Mouse (Mus musculus) ZHBTc4 (cell line): ENCODE measurements at regions not wholly inside any gene's neighbourhood (a gene's known extent, or its start where the extent isn't known, plus 50 kb on each side); places are given as distances from the start of the nearest gene placed in this dataset.
A peak's percentile ranks its signal among the peaks of the same experiment; 100 is the strongest.

Experiments
- DNase-seq: peaks from one replicate; pipeline ENCODE4 v3.0.0-alpha.2; 2011; ENCODE audit warnings: low read depth, low spot score

DNA sequence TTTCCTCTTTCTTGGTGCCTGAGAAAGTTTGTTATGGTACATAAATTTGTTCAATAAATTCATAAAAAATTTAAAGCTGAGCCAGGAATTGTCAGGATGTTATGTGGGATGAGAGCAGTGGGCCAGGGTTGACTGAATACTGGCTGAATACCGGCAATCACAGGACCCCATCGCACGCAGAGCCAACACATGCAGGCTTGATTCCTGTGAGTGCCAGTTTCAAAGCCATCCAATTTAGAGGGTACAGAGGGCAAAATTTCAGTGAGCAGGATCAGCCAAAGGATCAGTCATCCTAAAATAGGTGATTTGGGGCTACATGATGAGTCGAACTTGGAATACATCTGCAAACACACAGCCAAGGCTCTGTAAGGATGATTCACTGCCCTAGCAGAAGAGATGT is 583.6 kb upstream of the Nectin3 start:
- no peak for DNase-seq

DNA sequence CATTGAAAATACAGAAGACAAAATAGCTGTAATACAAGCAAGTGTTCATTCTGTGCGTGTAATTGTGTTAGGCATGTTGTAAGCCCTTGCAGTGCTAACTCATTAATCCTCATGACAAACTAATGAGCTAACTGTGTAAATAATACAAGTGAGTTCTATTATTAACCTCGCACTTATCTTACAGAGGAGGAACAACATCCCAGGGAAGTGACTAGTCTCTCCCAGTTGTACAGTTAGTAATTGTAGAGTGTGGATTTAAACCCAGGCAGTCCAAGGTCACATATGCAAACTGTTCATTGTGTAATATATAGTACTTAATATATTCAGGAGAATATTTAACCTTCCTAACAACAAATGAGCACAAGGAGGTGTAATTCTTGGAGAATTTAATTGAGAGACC is 582.0 kb upstream of the Nectin3 start:
- no peak for DNase-seq

GRCm38 (mm10) chr16:47059293-47059963 is 561.1 kb upstream of the Nectin3 start:
- no peak for DNase-seq

- DNase-seq: no peak
These were observed 560.5 kb upstream of the Nectin3 start for GRCm38 (mm10) chr16:47058811-47059210.

GRCm38 (mm10) chr16:47025971-47026370 is 527.6 kb upstream of the Nectin3 start:
- no peak for DNase-seq

- no peak for DNase-seq
These were observed 519.2 kb upstream of the Nectin3 start for GRCm38 (mm10) chr16:47017486-47017885.

GRCm38 (mm10) chr16:46982910-46983600 is 484.7 kb upstream of the Nectin3 start:
- no peak for DNase-seq

- DNase-seq: no peak
These were observed 484.1 kb upstream of the Nectin3 start for GRCm38 (mm10) chr16:46982272-46982909.

GRCm38 (mm10) chr16:46965741-46966140 is 467.4 kb upstream of the Nectin3 start:
- no peak for DNase-seq

DNA sequence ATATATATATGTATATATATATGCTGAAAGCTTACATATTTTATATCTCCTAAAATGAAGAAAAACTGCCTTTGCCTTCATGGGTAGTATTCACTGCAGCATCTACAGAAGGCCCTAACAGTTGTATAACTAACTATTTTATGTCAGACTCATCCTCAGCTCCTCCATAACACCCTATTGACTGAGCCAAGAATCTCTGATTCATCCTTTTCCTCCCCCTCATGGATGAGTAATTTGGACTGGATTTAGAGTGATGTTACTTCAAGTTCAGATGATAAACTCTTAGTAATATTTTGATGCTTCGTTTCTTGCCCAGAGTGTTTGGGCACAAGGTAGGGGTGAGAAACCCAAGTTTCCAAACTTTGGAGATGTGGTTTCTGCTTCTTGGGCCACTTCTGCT is 458.7 kb upstream of the Nectin3 start:
- no peak for DNase-seq

DNA sequence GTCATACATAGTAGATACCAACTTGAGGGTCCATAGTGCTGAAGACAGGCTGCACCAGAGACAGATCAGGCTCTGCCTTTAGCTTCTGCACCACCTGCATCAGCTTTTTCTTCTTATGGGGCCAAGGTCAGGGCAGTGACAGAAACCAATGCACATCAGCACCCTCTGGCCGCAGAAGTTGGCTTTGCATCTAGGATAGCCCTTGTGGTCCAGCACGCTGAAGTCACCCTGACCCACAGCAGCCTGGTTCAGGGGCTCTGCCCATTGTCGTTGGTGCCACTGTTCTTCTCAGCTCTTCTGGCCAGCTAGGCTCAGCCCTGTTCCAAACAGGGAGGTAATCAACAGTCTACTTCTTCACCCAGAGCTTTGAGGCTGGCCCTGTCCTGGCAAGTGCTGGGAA is 427.7 kb upstream of the Nectin3 start:
- DNase-seq: peak; percentile 18

DNA sequence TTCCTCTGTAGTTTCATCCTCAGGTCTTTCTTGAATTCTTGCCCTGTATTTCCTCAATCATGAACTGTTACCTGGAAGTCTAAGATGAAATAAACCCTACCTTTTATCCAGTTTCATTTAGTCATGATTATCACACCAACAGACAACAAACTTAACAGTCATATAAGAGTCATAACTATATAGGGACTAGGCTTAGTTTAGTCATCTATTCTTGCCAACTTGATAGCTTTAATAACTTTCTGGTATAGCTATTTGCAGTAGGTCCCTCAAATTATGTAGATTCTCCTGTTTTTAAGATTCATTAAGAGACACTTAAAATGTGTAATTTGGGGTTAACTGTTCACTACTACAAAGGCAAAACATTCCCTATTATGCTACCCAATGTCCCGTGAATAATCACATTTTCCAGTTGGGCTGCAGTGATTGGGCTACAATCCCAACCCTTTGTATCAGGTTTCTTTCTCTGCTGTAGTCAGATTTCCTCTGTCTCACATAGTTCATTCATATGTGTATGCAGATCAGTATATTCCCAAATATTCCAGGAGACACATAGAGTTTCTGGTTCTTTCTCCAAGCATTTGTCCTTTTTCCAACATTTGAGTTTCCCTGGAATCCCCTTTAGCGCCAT is 396.4 kb upstream of the Nectin3 start:
- no peak for DNase-seq

DNA sequence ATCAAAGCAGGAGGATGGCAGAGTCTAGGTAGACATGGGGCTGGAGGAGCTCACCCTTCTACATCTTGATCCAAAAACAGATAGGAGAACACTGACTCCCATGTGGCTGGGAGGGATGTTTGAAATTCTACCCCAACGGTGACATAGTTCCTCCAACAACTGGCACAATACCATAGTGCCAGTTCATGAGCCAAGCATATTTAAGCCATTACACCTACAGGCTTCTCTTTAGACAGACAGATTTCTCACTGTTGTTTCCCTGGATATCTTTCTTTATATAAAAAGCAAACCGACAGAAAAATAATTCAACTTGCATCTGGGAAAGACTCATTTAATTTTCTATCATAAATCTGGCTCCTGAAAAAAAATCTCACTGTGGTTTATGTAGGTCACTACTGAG is 380.4 kb upstream of the Nectin3 start:
- no peak for DNase-seq

DNA sequence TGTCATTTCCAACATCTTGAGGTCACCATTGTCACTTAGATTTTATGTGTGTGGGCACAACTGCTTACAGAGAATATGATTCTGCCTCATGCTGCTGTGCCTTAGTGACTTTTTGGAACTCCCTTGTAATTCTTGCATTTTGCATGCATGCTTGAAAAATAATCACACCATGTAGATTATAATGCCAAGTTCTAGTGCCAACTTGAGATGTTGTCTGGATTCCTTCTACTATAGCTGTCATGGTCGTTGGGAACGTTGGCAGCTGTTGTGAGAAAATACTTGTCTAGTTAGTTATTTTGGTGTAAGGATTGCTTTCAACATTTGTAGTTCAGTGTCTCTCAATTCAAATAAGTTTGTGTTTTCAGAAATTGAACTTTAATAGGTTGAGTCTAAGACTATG is 365.6 kb upstream of the Nectin3 start:
- no peak for DNase-seq

DNA sequence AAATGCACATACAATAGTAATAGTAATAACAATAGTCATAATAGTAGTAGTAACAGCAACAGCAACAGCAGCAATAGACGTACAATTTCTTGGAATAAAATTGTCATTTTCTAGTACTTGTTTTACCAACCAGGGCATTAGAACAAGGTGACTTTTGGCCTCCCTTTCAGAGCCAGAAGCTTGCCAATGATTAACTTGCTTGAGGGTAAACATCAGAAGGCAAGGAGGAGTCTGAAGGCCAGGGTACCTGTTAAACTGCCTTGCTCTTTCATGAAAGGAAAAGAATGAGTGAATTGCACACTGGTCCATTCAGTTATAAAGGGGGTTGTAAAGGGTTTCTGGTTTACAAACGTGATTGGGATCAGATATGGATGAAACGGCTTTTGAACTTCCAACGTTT is 351.2 kb upstream of the Nectin3 start:
- DNase-seq: no peak

DNA sequence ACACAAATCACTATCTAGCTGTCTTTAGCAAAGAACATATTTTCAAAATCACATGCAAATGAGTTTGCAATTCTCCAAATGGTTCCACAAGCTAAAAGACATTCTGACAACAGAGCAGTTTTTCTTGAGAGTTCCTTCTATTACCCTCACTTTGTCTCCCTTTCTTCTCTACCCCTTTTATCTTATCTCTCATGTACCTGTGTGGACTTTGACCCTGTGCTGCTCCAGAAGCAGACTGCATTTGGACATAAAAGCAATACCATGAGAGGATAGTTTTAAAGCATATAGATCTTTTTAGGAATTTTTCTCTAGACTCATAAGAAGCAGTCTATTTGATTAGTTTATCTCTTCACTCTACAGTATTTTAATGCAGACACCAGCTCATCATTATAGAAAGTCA is 350.4 kb upstream of the Nectin3 start:
- DNase-seq: no peak

- no peak for DNase-seq
These were observed 349.5 kb upstream of the Nectin3 start for GRCm38 (mm10) chr16:46847707-46848356.

- no peak for DNase-seq
These were observed 342.9 kb upstream of the Nectin3 start for GRCm38 (mm10) chr16:46841179-46841578.

DNA sequence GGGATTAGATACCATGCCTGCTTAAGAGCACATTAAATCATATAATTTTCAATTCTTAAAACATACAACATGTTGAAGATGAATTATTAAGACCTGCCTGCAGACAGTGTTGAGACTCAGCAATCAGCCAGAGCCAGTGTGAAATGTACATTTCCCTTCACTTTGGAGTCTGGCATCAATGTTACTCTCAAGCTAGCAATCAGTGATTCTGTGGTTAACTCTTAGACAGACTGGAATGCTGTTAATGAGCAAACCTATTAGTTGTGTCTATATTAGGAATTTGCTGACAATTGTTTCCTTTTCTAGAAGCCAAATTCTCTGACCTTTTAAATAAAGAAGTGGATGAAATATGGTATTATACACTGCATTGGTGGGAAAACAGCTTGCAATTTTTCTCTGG is 342.4 kb upstream of the Nectin3 start:
- DNase-seq: no peak

- DNase-seq: no peak
These were observed 326.8 kb upstream of the Nectin3 start for GRCm38 (mm10) chr16:46825147-46825546.

- no peak for DNase-seq
These were observed 324.4 kb upstream of the Nectin3 start for GRCm38 (mm10) chr16:46822753-46823152.

- no peak for DNase-seq
These were observed 319.9 kb upstream of the Nectin3 start for GRCm38 (mm10) chr16:46818215-46818614.
